Mouse (Mus musculus) cerebellum, adult 8-10 months (tissue): ENCODE measurements at regions not wholly inside any gene's neighbourhood (a gene's known extent, or its start where the extent isn't known, plus 50 kb on each side); places are given as distances from the start of the nearest gene placed in this dataset.

Source experiments
- DNase-seq: peaks from one replicate; pipeline ENCODE4 v3.0.0; 2022

GRCm38 (mm10) chr12:77667875-77668204 lies 429.9 kb downstream of the Fut8 start:
- DNase-seq, result peak; percentile 83

- DNase-seq, result no peak
Measured at GRCm38 (mm10) chr12:77670531-77670930, 432.6 kb downstream of the Fut8 start.

DNA sequence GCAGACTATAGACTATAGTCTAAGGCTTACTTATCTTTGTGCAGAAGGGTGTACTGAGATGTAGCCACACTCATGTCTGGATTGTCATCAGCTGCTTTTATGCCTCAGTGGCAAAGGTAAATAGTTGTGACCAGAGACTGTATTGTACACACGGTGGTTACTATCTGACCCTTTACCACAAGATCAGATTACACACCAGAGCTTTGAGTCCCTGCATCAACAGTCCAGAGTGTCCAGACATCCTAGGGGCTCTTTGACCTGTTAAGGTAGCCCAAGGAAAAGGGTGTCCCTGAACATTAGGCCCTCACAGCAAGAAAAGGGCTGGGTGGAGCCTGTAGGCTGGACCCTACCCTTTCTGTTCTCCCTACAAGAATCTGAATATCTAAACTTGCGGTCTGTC lies 436.4 kb downstream of the Fut8 start:
- no peak for DNase-seq

DNA sequence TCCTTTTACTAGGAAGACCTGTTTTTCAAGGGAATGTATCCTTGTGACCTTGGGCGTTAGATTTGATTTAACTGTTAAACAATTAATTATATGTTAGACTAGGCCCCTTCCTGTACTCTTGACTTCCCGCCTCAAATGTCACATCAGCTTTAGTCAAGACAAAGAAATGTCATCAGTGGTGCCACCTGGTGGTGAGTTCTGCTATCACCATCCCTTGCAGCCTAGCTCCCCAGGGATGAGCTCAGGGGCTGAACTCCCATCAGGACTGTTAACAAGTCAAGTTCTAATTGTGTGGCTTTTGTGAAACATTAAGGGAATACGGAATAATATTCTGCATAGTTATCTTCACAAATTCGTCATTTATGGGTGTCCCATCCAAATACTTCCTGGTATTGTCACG lies 436.8 kb downstream of the Fut8 start:
- peak; percentile 55 for DNase-seq

GRCm38 (mm10) chr12:77678040-77678439 lies 440.1 kb downstream of the Fut8 start:
- DNase-seq, result no peak

- no peak for DNase-seq
Measured at GRCm38 (mm10) chr12:77694101-77694500, 456.2 kb downstream of the Fut8 start.

DNA sequence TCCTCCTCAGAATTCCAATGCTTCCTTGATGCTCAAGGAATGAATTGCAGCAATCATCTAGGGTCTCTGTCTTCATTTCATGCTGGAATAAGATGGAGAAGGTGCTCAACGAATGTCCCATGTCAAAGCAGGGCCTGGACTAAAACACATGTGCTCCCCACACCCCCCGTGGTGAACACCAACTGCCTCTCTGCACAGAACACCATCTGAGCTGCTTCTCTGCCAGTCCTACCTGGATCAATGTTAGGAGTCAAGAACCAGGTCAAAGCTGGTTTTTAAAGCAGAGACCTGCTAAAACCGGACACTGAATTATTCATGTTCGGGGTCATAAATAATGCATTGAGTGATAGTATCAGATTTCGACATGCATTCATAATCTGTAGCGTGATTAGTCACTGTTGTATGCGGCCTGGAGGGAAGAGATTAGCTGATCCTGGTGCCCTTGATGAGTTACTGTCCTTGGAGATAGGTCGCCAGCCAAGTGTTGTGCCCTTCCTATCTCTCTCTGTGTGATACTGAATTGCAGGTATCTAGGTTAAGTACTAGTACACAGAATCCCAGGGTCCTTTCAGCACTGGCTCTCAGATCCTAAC lies 458.2 kb downstream of the Fut8 start:
- peak; percentile 32 for DNase-seq

DNA sequence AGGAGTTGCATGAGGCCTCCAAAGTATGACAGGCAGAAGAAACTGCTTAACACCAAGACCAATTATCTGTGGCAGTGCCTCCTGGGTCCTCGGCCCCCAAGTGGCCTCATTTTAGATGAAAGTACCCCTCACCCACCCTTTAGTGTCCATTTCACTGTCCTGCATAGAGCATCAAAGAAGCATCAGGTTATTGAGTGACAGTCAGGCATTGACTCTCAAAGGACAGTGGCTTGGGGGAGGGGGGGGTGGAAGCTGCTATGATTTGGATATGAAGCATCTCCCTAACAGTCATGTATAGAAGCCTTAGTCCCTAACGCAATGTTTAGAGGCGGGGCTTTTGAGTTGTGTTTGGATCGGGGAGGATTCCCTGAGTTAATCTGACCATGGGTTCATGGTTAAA lies 458.7 kb downstream of the Fut8 start:
- no peak for DNase-seq

- DNase-seq, result no peak
Measured at GRCm38 (mm10) chr12:77698088-77698487, 460.2 kb downstream of the Fut8 start.

- DNase-seq, result no peak
Measured at GRCm38 (mm10) chr12:77699896-77700605, 462.1 kb downstream of the Fut8 start.

- no peak for DNase-seq
Measured at GRCm38 (mm10) chr12:77715506-77715905, 477.6 kb downstream of the Fut8 start.

DNA sequence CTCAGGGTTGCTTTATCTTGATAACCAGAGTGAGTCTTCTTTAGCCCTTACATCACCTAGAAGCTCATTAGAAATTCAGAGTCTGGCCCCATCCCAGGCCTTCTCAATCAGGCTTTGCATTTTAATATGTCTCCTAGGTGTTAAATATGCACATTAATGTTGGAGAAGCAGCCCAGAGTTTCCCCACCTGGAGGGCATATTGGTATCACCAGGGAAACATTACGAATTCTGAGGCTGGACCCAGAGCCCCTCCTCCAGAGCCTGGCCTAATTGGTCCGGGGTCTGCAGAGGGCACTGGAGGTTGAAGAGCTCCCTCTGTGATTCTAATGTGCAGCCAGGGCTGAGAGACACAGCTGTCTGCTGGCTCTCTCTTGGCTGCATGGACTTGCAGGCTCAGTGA lies 478.1 kb downstream of the Fut8 start:
- no peak for DNase-seq

DNA sequence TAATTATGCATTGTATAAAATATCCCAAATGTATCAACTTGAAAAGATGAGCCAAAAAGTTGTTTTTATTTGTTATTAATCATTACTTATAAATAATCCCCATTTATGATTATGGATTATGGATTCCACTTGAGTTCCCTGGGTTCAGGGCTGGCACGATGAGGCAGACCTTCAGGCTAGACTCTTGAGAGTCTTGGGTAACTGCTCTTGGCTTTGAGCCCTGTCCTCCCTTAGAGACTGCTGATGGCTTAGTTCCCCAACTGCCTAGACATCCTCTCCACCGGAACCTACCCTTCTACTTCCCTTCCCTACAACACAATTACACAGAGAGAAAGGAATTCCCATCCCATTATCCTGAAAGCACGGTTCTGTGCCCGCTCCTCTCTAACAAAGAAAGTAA lies 466.3 kb upstream of the Gm6657 start:
- DNase-seq, result no peak

GRCm38 (mm10) chr12:77739047-77739760 lies 454.8 kb upstream of the Gm6657 start:
- DNase-seq, result peak; percentile 5

DNA sequence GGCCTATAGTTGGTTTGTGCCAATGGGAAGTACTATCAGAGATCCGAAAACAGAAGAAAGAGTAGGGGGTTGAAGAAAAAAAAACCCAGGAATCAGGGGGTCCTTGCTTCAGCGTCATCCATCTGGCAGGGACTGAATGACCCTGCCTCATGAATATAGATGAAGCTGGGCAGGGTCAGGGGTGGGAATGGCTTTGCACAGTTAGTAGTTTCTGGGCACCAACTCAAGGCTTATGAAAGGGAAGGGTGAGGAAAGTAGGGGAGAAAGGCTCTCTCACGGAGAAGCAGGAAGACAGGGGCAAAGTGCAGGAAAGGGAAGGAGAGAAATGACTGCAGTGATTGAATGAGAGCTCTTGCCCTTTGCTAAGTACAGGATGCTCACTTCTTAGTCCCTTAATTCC lies 451.3 kb upstream of the Gm6657 start:
- no peak for DNase-seq

- DNase-seq, result no peak
Measured at GRCm38 (mm10) chr12:77749438-77750007, 444.5 kb upstream of the Gm6657 start.

- DNase-seq, result no peak
Measured at GRCm38 (mm10) chr12:77752181-77752580, 441.9 kb upstream of the Gm6657 start.

GRCm38 (mm10) chr12:77756021-77756420 lies 438.0 kb upstream of the Gm6657 start:
- DNase-seq, result no peak

GRCm38 (mm10) chr12:77760976-77761375 lies 433.1 kb upstream of the Gm6657 start:
- DNase-seq, result no peak

GRCm38 (mm10) chr12:77776011-77776546 lies 418.0 kb upstream of the Gm6657 start:
- DNase-seq, result no peak

GRCm38 (mm10) chr12:77776755-77777154 lies 417.3 kb upstream of the Gm6657 start:
- DNase-seq, result no peak

DNA sequence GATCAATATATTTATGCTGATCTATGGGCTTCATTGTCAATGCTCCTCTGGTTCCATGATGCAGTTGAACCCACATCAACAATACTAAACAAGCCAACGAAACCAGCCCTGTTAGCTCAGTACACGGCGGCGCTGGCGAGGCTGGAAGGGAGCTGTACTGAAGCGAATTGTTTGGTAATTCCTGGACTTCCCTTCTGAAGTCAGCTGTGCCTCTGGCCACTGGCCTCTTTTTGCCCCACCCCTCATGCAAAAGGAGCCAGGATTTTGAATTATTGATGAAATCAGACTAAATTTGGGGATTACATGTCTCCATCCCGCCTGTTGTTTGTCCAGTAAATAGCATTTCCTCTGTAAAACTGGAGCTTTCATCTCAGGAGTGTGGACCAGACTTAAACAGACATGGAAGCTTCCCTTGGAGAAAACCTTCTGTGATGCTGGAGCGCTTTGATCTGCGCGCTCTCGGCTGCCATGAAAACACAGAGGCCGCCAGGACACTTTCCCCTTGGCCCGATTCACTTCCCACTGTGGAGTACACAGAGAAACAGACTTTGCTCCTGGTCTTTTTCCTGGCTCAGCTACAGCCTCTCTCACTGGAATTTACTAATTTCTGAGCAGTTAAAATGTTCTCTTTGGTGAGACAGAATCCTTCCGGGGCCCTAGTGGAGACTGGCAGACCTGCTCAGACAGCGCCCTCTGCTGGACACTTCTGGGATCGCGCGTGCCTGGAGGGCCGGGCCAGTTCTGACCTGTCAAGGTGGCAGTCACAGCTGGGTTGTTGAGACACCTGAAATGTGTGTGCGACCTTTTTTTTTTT lies 412.9 kb upstream of the Gm6657 start:
- DNase-seq, result peak; percentile 95

DNA sequence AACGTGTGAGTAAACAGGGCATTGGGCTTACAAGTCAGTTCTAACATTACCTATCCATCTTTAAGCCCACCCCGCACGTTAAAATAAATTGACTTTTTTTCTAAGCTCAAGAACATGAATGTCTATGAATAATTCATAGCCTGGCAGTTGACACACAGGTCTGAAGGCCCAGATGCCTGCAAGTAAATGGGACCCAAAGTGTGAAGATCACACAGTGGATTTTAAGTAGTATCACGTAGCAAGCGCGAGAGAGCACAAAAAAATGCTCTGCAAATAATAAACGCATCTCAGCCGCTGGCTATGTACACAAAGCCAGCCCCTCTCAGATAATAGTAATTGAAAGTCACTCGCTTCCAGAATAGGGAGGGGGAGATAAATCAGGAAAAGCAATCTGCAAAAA lies 410.1 kb upstream of the Gm6657 start:
- no peak for DNase-seq
